Mouse (Mus musculus) kidney, adult 2 months (tissue): Measurements from ENCODE around the gene Sema5a. TPM values are rescaled to one million over a fixed set of nuclear protein-coding genes. Genes with fewer than 3 reads are reported as not detected.

Experiments used
- DNase-seq: peaks from one replicate; pipeline ENCODE4 v3.0.0; 2021
- H3K27ac ChIP-seq: fragments of 200-500 bp; 2 replicates; pipeline ENCODE4 v1.5.1; 2012; ENCODE audit warnings: low read depth, low read length, control low read depth, inconsistent platforms; ENCODE audit not compliant: insufficient read depth
- H3K27me3 ChIP-seq: fragments of 200-500 bp; replicated peaks from 2 replicates; pipeline ENCODE4 v1.6.1; 2012; ENCODE audit warnings: mild to moderate bottlenecking, moderate library complexity, low read length, inconsistent platforms; ENCODE audit not compliant: control insufficient read depth, insufficient read depth
- H3K36me3 ChIP-seq: fragments of 200-500 bp; 2 replicates; pipeline ENCODE4 v1.6.1; 2012; ENCODE audit warnings: mild to moderate bottlenecking, moderate library complexity, low read length, inconsistent platforms; ENCODE audit not compliant: control insufficient read depth, insufficient read depth
- H3K4me1 ChIP-seq: fragments of 200-500 bp; 2 replicates; pipeline ENCODE4 v1.6.1; 2011; ENCODE audit warnings: low read length; ENCODE audit not compliant: control insufficient read depth, insufficient read depth
- H3K4me3 ChIP-seq: fragments of 200-500 bp; 2 replicates; pipeline ENCODE4 v1.5.1; 2011; ENCODE audit warnings: mild to moderate bottlenecking, low read depth, low read length, control low read depth; ENCODE audit not compliant: insufficient read depth
- CTCF ChIP-seq: fragments of 200-500 bp; conservative IDR thresholded peaks from 2 replicates; pipeline ENCODE4 v1.5.1; 2011; ENCODE audit warnings: low read depth, mild to moderate bottlenecking, control low read depth, low read length, moderate library complexity, mixed read lengths; ENCODE audit not compliant: insufficient read depth, insufficient read length
- POLR2A ChIP-seq: fragments of 200-500 bp; IDR thresholded peaks from one replicate; pipeline ENCODE4 v1.6.1; 2011; ENCODE audit warnings: low read depth, low read length, control low read depth
- WGBS: fragments of 180-500 bp; shearing (Covaris S2); methylation state at CpG from one replicate; pipeline ENCODE4 v1.1.7; 2018; 5-methylcytosine and 5-hydroxymethylcytosine counted together
- polyA plus RNA-seq: library from polyadenylated mRNA; depleted of rRNA; stranded (reverse); fragments of >200 nt; gene quantifications from 2 replicates; pipeline ENCODE4 v1.2.3, GENCODE M21; 2012

Gene Sema5a
- polyA plus RNA-seq, 1 experiment: 11.6 TPM

DNA sequence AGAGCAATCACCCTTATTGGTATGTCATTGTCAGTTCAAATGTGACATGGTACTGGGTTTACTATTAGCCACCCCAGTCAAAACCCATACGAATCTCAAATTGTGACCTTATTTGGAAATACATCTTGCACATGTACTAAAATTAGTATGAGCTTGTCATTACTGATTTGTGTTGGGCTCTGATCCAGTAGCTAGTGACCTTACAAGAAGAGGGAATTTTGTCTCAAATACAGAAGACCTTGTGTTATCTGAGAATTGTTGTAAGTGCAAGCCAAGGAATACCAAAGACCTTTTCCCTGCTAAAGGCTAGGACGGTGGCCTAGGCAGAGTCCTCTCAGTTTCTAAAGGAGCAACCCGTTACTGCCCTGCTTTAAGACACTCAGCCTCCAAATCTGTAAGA is 287.9 kb downstream of the Sema5a start:
- H3K4me3 ChIP-seq: no peak overlapping the region

DNA sequence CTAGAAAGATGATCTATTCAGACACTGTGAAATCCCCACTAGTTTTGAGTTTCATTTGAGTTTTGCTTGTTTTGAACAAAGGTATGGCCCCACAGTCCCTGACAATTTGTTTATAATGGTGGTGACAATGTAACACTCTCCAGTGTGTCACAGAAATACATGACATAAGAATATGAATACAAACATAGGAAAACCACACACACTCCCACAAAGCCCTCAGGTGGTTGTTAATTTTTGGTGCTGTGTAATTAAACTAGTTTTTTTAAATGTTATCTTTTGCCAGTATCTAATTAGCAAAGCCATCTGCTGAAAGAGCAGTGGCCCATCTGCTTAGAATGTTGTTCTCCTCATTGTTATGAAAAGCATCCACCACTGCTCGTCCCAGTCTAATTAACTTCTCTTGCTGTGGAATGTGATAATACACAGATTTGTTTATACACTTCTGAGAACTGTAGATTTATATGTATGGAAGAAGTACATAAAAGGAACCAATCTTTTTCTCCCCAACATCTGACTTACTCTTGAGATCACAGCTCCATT is 289.0 kb downstream of the Sema5a start:
- Histone ChIP-seq H3K4me1 (no peaks in the 10 kb centered on the region), H3K27me3 (no peaks in the 10 kb centered on the region), H3K4me3 (no peak overlapping the region), H3K27ac (no peak overlapping the region), H3K36me3 (no peaks in the 10 kb centered on the region)
- WGBS: 48% methylated on average over 1 of the region's 1 CpGs
- no peak for TF ChIP-seq CTCF
- no peak for TF ChIP-seq POLR2A
- DNase-seq: no peak

More for the DNA sequence above, 287.9 kb downstream of the Sema5a start:
- DNase-seq: peak; percentile 14
- H3K27me3 ChIP-seq: no peaks in the 10 kb centered on the region
- H3K27ac ChIP-seq: peak overlapping the region; percentile 23; the same call in 1 of the 2 replicates
- H3K4me1 ChIP-seq: no peaks in the 10 kb centered on the region
- WGBS: 73% methylated on average over 3 of the region's 3 CpGs
- TF ChIP-seq CTCF (no peak), POLR2A (no peak)
- no peaks in the 10 kb centered on the region for H3K36me3 ChIP-seq

DNA sequence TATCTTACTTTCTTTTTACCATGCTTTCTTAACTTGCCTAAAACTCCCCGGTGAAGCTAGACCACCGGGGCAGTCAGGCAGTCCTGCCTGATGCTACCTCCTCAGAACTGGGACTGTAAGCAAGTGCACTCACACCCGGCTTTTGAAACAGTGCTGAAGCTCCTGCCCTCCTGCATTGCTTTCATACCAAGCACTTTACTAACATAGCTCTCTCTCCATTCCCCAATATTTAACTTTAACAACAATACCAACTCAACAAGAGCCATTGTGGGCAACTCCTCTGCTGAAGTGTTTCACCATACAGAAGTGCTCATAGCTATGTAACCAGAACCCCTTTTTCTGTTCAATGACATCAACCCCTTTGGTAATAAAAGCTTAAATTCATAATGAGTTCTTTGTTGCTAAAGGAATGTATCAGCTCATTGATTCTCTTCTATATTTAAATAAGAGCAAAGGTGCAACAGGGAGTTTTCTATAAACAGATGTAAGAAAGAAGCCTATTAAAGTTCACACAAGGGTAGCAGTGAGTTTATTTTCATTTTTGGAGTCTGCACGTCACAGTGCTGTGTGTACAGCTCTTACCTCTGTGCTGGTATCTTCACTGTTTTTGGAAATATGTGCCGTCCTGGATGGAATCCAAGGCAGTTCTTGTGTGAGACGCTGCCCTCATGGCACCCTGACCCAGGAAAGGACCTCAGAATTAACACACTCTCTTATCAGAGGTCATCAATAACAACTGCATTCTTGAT is 292.3 kb downstream of the Sema5a start:
- TF ChIP-seq POLR2A: no peak
- TF ChIP-seq CTCF: no peak
- 70% methylated on average over 6 of the region's 6 CpGs for WGBS
- Histone ChIP-seq H3K4me1 (no peaks in the 10 kb centered on the region), H3K27me3 (no peaks in the 10 kb centered on the region), H3K4me3 (no peak overlapping the region), H3K27ac (no peak overlapping the region), H3K36me3 (no peaks in the 10 kb centered on the region)
- DNase-seq: no peak

DNA sequence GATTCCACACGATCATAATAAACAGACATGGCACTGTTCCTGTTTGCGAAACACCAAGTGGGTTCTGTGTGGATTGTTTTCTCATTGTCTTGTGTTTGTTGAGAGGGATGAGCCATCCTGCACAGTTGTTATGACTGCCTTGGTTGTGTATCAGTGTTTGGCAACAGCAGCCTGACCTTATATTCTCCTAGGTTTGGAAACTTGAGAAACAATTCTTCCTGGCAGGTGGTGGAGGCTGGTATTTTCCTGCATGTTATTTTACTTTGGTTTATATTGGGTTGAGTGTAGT is 292.8 kb downstream of the Sema5a start:
- Histone ChIP-seq H3K27ac (no peak overlapping the region), H3K4me1 (no peaks in the 10 kb centered on the region), H3K4me3 (no peak overlapping the region), H3K36me3 (no peaks in the 10 kb centered on the region), H3K27me3 (no peaks in the 10 kb centered on the region)
- DNase-seq: no peak
- TF ChIP-seq POLR2A: no peak
- no peak for TF ChIP-seq CTCF
- WGBS: 67% methylated on average over 2 of the region's 2 CpGs

DNA sequence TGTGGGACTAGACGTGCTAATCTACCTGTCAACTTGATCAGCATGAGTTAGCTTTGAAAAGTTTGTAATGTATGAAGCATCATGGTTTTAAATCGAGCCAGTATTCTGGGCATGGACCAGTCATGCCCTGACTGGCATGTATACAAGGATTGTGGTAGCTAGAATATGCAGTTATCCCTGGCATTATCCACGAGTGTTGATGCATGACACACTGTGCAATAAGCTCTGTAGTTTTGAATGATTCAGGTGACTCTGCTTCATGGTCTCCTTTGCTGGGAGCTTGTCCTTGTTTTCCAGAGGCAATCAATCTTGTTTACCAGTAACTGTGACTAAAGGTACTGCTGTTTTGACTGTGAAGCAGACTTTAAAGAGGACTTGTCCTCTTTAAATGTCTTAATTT is 293.5 kb downstream of the Sema5a start:
- no peak overlapping the region for H3K27ac ChIP-seq
- no peak for DNase-seq
- H3K27me3 ChIP-seq: no peaks in the 10 kb centered on the region
- no peaks in the 10 kb centered on the region for H3K36me3 ChIP-seq
- no peak for TF ChIP-seq CTCF
- no peak for TF ChIP-seq POLR2A
- H3K4me3 ChIP-seq: no peak overlapping the region
- 73% methylated on average over 3 of the region's 3 CpGs for WGBS
- no peaks in the 10 kb centered on the region for H3K4me1 ChIP-seq

DNA sequence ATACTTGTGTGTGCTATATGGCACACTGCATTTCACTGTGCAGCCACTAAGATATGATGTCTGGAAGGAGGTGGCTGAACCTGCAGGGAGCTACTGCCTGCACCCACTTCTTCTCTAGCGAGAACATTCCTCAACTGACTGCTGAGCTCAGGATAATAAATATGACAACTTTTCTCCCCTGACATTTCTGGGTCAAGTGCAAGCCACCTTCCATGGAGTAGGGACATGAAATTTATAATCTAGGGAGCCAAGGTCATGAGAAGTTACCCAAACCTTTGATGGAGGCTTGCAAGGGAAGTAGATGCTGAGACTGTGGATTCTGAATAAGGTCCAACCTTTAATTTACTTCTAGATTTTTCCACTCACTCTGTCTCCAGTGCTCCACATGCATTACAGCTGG is 298.1 kb downstream of the Sema5a start:
- DNase-seq: peak; percentile 27
- no peaks in the 10 kb centered on the region for H3K36me3 ChIP-seq
- no peak overlapping the region for H3K4me3 ChIP-seq
- no peaks in the 10 kb centered on the region for H3K27me3 ChIP-seq
- 56% methylated on average over 1 of the region's 1 CpGs for WGBS
- H3K4me1 ChIP-seq: no peaks in the 10 kb centered on the region
- H3K27ac ChIP-seq: no peak overlapping the region
- TF ChIP-seq CTCF: no peak
- no peak for TF ChIP-seq POLR2A

DNA sequence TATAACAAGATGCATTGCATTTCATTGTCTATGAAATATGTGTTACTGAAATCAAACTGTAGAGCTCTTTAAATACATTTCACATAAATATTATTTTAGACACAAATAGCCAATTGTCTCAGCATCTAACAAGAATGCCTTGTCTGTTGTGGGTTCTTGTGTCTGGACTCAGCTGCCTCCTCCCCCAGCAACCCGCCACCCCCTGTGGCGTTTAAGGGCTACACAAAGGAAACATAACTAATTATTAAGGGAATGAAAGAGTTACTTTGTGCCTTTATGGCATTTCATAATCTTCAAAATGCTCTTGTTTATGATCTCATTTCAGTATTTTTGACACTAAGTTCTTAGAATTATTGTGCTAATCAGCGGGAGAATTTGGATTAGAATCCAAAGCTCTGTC is 298.6 kb downstream of the Sema5a start:
- H3K27me3 ChIP-seq: no peaks in the 10 kb centered on the region
- DNase-seq: no peak
- H3K4me1 ChIP-seq: no peaks in the 10 kb centered on the region
- TF ChIP-seq CTCF: no peak
- no peak for TF ChIP-seq POLR2A
- WGBS: 91% methylated on average over 3 of the region's 3 CpGs
- H3K36me3 ChIP-seq: no peaks in the 10 kb centered on the region
- no peak overlapping the region for H3K27ac ChIP-seq
- no peak overlapping the region for H3K4me3 ChIP-seq
